Mouse (Mus musculus): ENCODE results near the gene Slfn9. TPM values are rescaled to one million over a fixed set of nuclear protein-coding genes. Genes with fewer than 3 reads are reported as not detected.

Slfn9 gene
- total and polyA plus RNA-seq, 3 experiments: 6.4 to 12.4 (median 6.7) TPM

GRCm38 (mm10) chr11:82956925-82957324, 34.7 kb downstream of the Slfn9 start:
- H3K9ac ChIP-seq (ENCODE audit: insufficient read depth, low read depth): no peak overlapping the region
- dilution Hi-C loops (cut with MboI; ENCODE audit: extremely low pct_ligation_motif_present, extremely low pct_unique_long_range_greater_than_20kb, low sequenced_read_pairs): no loop called here
- peaks cover 12% of the 10 kb centered on the region for H3K27me3 ChIP-seq (replicated peaks)

GRCm38 (mm10) chr11:82954631-82955030, 37.0 kb downstream of the Slfn9 start:
- H3K4me3 ChIP-seq (replicated peaks in 1 of 3; ENCODE audit: low read depth in 2 of 3, low read length in 2 of 3, poor library complexity in 1 of 3): no peak overlapping the region
- H3K36me3 ChIP-seq (replicated peaks in 1 of 2; ENCODE audit: control insufficient read depth in 1 of 2, insufficient read depth in 1 of 2, low read length in 1 of 2): no peaks in the 10 kb centered on the region
- no peak overlapping the region for H3K4me2 ChIP-seq (ENCODE audit: insufficient read depth, low read depth, poor library complexity, severe bottlenecking)
- no peaks in the 10 kb centered on the region for H3K9me3 ChIP-seq (replicated peaks; ENCODE audit: low read length)
- peaks cover 6 to 23% of the 10 kb centered on the region in 2 experiments for H3K4me1 ChIP-seq (ENCODE audit: control insufficient read depth in 1 of 2, insufficient read depth in 2 of 2)
- H3K79me2 ChIP-seq (replicated peaks; ENCODE audit: control insufficient read depth, extremely low read depth, insufficient read depth, poor library complexity, severe bottlenecking): no peaks in the 10 kb centered on the region
- H3K27ac ChIP-seq (ENCODE audit: insufficient read depth, low read depth): no peak overlapping the region
- in situ Hi-C loops (cut with MboI; ENCODE audit: low pct_ligation_motif_present, low pct_unique_long_range_greater_than_20kb, low sequenced_read_pairs) (no loop called here), dilution Hi-C loops (cut with MboI; ENCODE audit: extremely low pct_ligation_motif_present, extremely low pct_unique_long_range_greater_than_20kb, low sequenced_read_pairs) (no loop called here)
- no peaks in the 10 kb centered on the region for H3K27me3 ChIP-seq (replicated peaks)
- no peak overlapping the region for H3K9ac ChIP-seq (ENCODE audit: insufficient read depth, low read depth)
- TF ChIP-seq CHD1 (IDR thresholded peaks at IDR 0.05; ENCODE audit: low read depth, low read length): no peak
- DNase-seq (ENCODE audit: extremely low read depth): no peak

More at GRCm38 (mm10) chr11:82956925-82957324, 34.7 kb downstream of the Slfn9 start:
- H3K4me2 ChIP-seq (ENCODE audit: insufficient read depth, low read depth, poor library complexity, severe bottlenecking): no peak overlapping the region
- no peak overlapping the region for H3K27ac ChIP-seq (ENCODE audit: insufficient read depth, low read depth)
- no peak overlapping the region for H3K4me3 ChIP-seq (replicated peaks in 1 of 3; ENCODE audit: low read depth in 2 of 3, low read length in 2 of 3, poor library complexity in 1 of 3)
- no peaks in the 10 kb centered on the region for H3K79me2 ChIP-seq (replicated peaks; ENCODE audit: control insufficient read depth, extremely low read depth, insufficient read depth, poor library complexity, severe bottlenecking)
- DNase-seq (ENCODE audit: extremely low read depth): no peak
- in situ Hi-C loops (cut with MboI; ENCODE audit: low pct_ligation_motif_present, low pct_unique_long_range_greater_than_20kb, low sequenced_read_pairs): no loop called here
- peaks cover 9 to 27% of the 10 kb centered on the region in 2 experiments for H3K4me1 ChIP-seq (ENCODE audit: control insufficient read depth in 1 of 2, insufficient read depth in 2 of 2)
- H3K9me3 ChIP-seq (replicated peaks; ENCODE audit: low read length): no peaks in the 10 kb centered on the region
- TF ChIP-seq PAX5 (IDR thresholded peaks at IDR 0.05; ENCODE audit: low read length): no peak
- no peak for TF ChIP-seq POLR2A (IDR thresholded peaks at IDR 0.05; ENCODE audit: low read depth, low read length)
- TF ChIP-seq IRF4 (IDR thresholded peaks at IDR 0.05; ENCODE audit: low read depth, low read length): no peak
- TF ChIP-seq CHD2 (IDR thresholded peaks at IDR 0.05; ENCODE audit: low read length): no peak
- no peak for TF ChIP-seq SIN3A (IDR thresholded peaks at IDR 0.05; ENCODE audit: low read length)
- TF ChIP-seq MXI1 (IDR thresholded peaks at IDR 0.05; ENCODE audit: low read depth, low read length): no peak
- no peak for TF ChIP-seq ETS1 (conservative IDR thresholded peaks at IDR 0.05; ENCODE audit: low read depth, low read length)
- TF ChIP-seq JUN (IDR thresholded peaks at IDR 0.05; ENCODE audit: insufficient read depth, low read depth, low read length): no peak
- TF ChIP-seq MYC (IDR thresholded peaks at IDR 0.05; ENCODE audit: low read depth, low read length): no peak
- TF ChIP-seq HCFC1 (IDR thresholded peaks at IDR 0.05; ENCODE audit: low read depth, low read length): no peak
- TF ChIP-seq ELF1 (IDR thresholded peaks at IDR 0.05; ENCODE audit: low read depth, low read length): no peak
- TF ChIP-seq RCOR1 (conservative IDR thresholded peaks at IDR 0.05; ENCODE audit: low read depth, low read length): no peak
- TF ChIP-seq JUND (conservative IDR thresholded peaks at IDR 0.05; ENCODE audit: low read depth, low read length): no peak
- TF ChIP-seq SMC3 (IDR thresholded peaks at IDR 0.05; ENCODE audit: low read depth, low read length): no peak
- H3K36me3 ChIP-seq (replicated peaks in 1 of 2; ENCODE audit: control insufficient read depth in 1 of 2, insufficient read depth in 1 of 2, low read length in 1 of 2): no peaks in the 10 kb centered on the region

All from CH12.LX (cell line).